Mouse (Mus musculus): ENCODE results near the gene Trpv6. TPM values are rescaled to one million over a fixed set of nuclear protein-coding genes. Genes with fewer than 3 reads are reported as not detected.

Gene Trpv6
- polyA plus RNA-seq, 1 experiment from 2014 or later: 0.09 TPM

Other genes with a start within 250 kb of the Trpv6 start
- gene Gm5771, start 244.0 kb downstream of the Trpv6 start, polyA plus RNA-seq (2015; fragmentation: Nextera tagmentation; extraction: Ambion mirVana): not detected in 2 replicates
- gene Gm10334, start 190.3 kb downstream of the Trpv6 start, polyA plus RNA-seq (2015; fragmentation: Nextera tagmentation; extraction: Ambion mirVana): 0.18 TPM in 1 of 2 replicates, not detected in the other
- 0.28 TPM in 1 of 2 replicates, not detected in the other for gene Prss1, start 177.5 kb downstream of the Trpv6 start, polyA plus RNA-seq (2015; fragmentation: Nextera tagmentation; extraction: Ambion mirVana)
- gene Prss2, start 114.6 kb downstream of the Trpv6 start, polyA plus RNA-seq (2015; fragmentation: Nextera tagmentation; extraction: Ambion mirVana): 0.30 TPM in 1 of 2 replicates, not detected in the other
- gene Ephb6, start 30.9 kb downstream of the Trpv6 start, polyA plus RNA-seq (2015; fragmentation: Nextera tagmentation; extraction: Ambion mirVana): 5.4 and 6.5 TPM in 2 replicates
- gene Trpv5, start 44.4 kb upstream of the Trpv6 start, polyA plus RNA-seq (2015; fragmentation: Nextera tagmentation; extraction: Ambion mirVana): not detected in 2 replicates
- gene Llcfc1, start 48.0 kb upstream of the Trpv6 start, polyA plus RNA-seq (2015; fragmentation: Nextera tagmentation; extraction: Ambion mirVana): not detected in 2 replicates
- 1.8 and 2.6 TPM in 2 replicates for gene Kel, start 67.9 kb upstream of the Trpv6 start, polyA plus RNA-seq (2015; fragmentation: Nextera tagmentation; extraction: Ambion mirVana)
- not detected in 2 replicates for gene Olfr459, start 138.8 kb upstream of the Trpv6 start, polyA plus RNA-seq (2015; fragmentation: Nextera tagmentation; extraction: Ambion mirVana)
- gene Pip, start 211.1 kb upstream of the Trpv6 start, polyA plus RNA-seq (2015; fragmentation: Nextera tagmentation; extraction: Ambion mirVana): not detected in 2 replicates
- gene Sval2, start 216.6 kb upstream of the Trpv6 start, polyA plus RNA-seq (2015; fragmentation: Nextera tagmentation; extraction: Ambion mirVana): not detected in 2 replicates

All from heart, embryonic 16.5 days (tissue).